Mouse (Mus musculus): ENCODE data around the gene Pla1a.
A peak's percentile ranks its signal among the peaks of the same experiment; 100 is the strongest.
"Not testable (repeated sequence)": the region's sequence is repeated elsewhere in the genome, so short reads cannot be mapped to it uniquely, and the experiment has no call there.

Pla1a gene

GRCm38 (mm10) chr16:38432498-38433425 is at the start of gene Pla1a:
Pla1a (minus strand) TSS chr16:38433145.
- ATAC-seq (ENCODE audit: insufficient number of reproducible peaks, low FRiP score, low TSS enrichment): no peak

GRCm38 (mm10) chr16:38481327-38481726 is 48.4 kb upstream of the Pla1a start:
- ATAC-seq (ENCODE audit: insufficient number of reproducible peaks, low FRiP score, low TSS enrichment): no peak

- no peak for ATAC-seq (ENCODE audit: insufficient number of reproducible peaks, low FRiP score, low TSS enrichment)
Observed at GRCm38 (mm10) chr16:38478296-38478695, 45.4 kb upstream of the Pla1a start.

- not testable (repeated sequence) for ATAC-seq (ENCODE audit: insufficient number of reproducible peaks, low FRiP score, low TSS enrichment)
Observed at GRCm38 (mm10) chr16:38477241-38477608, 44.3 kb upstream of the Pla1a start.

- peak; percentile 64 for ATAC-seq (ENCODE audit: insufficient number of reproducible peaks, low FRiP score, low TSS enrichment)
Observed at GRCm38 (mm10) chr16:38476312-38477240, 43.6 kb upstream of the Pla1a start.

- no peak for ATAC-seq (ENCODE audit: insufficient number of reproducible peaks, low FRiP score, low TSS enrichment)
Observed at GRCm38 (mm10) chr16:38475681-38476311, 42.9 kb upstream of the Pla1a start.

GRCm38 (mm10) chr16:38474677-38475286 is 41.8 kb upstream of the Pla1a start:
- ATAC-seq (ENCODE audit: insufficient number of reproducible peaks, low FRiP score, low TSS enrichment): no peak

- ATAC-seq (ENCODE audit: insufficient number of reproducible peaks, low FRiP score, low TSS enrichment): no peak
Observed at GRCm38 (mm10) chr16:38473661-38474060, 40.7 kb upstream of the Pla1a start.

- no peak for ATAC-seq (ENCODE audit: insufficient number of reproducible peaks, low FRiP score, low TSS enrichment)
Observed at GRCm38 (mm10) chr16:38472507-38472873, 39.5 kb upstream of the Pla1a start.

- no peak for ATAC-seq (ENCODE audit: insufficient number of reproducible peaks, low FRiP score, low TSS enrichment)
Observed at GRCm38 (mm10) chr16:38471697-38472506, 39.0 kb upstream of the Pla1a start.

GRCm38 (mm10) chr16:38469437-38469836 is 36.5 kb upstream of the Pla1a start:
- ATAC-seq (ENCODE audit: insufficient number of reproducible peaks, low FRiP score, low TSS enrichment): no peak

- no peak for ATAC-seq (ENCODE audit: insufficient number of reproducible peaks, low FRiP score, low TSS enrichment)
Observed at GRCm38 (mm10) chr16:38468706-38469018, 35.7 kb upstream of the Pla1a start.

- no peak for ATAC-seq (ENCODE audit: insufficient number of reproducible peaks, low FRiP score, low TSS enrichment)
Observed at GRCm38 (mm10) chr16:38467917-38468705, 35.2 kb upstream of the Pla1a start.

- no peak for ATAC-seq (ENCODE audit: insufficient number of reproducible peaks, low FRiP score, low TSS enrichment)
Observed at GRCm38 (mm10) chr16:38467091-38467916, 34.4 kb upstream of the Pla1a start.

- no peak for ATAC-seq (ENCODE audit: insufficient number of reproducible peaks, low FRiP score, low TSS enrichment)
Observed at GRCm38 (mm10) chr16:38466089-38466488, 33.1 kb upstream of the Pla1a start.

GRCm38 (mm10) chr16:38463305-38463704 is 30.4 kb upstream of the Pla1a start:
- no peak for ATAC-seq (ENCODE audit: insufficient number of reproducible peaks, low FRiP score, low TSS enrichment)

GRCm38 (mm10) chr16:38462161-38462560 is 29.2 kb upstream of the Pla1a start:
- no peak for ATAC-seq (ENCODE audit: insufficient number of reproducible peaks, low FRiP score, low TSS enrichment)

- ATAC-seq (ENCODE audit: insufficient number of reproducible peaks, low FRiP score, low TSS enrichment): no peak
Observed at GRCm38 (mm10) chr16:38461749-38462148, 28.8 kb upstream of the Pla1a start.

Data from cerebellum, adult (tissue).